Mouse (Mus musculus): Measurements from ENCODE around the gene Ppp1cc. TPM values are rescaled to one million over a fixed set of nuclear protein-coding genes. Genes with fewer than 3 reads are reported as not detected.
"Not testable (repeated sequence)": the region's sequence is repeated elsewhere in the genome, so short reads cannot be mapped to it uniquely, and the experiment has no call there.

Ppp1cc gene
- polyA plus RNA-seq, 1 experiment from 2014 or later: 216 TPM

DNA sequence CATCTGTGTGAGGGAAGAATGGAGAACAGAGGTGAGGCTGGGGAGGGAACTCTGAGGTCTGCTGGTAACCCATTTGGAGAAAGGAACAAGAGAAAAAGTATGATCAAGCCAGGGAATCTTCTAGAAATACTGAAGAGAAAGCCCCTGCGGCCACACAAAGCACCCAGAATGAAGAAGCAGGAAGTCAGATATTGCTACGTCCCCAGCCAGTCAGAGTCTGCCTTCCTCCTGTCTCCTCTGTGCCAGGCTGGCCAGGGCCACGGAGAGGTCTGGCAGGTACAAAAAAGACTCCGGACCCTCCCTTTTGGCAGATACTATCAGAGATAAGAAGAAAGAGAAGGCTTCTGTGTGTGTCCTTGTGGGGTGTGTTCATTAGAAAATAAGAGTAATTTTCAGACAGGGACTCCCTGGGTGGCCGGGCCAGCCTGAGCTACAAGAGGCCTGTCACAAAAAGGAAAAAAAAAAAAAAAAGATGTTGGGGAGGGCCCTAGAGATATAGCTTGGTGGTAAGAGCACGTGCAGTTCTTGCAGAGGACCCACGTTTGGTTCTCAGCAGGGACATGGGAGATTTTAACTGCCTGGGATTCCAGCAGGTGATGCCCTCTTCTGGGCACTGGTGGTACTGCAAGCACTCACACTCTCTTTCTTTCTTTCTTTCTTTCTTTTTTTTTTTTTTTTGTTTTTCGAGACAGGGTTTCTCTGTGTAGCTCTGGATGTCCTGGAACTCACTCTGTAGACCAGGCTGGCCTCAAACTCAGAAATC lies 15.7 kb upstream of the Ppp1cc start:
- 56% methylated on average over 8 of the region's 8 CpGs for WGBS
- Histone ChIP-seq H3K4me1 (no peaks in the 10 kb centered on the region), H3K9me3 (no peaks in the 10 kb centered on the region), H3K36me3 (replicated peaks) (no peaks in the 10 kb centered on the region), H3K4me3 (no peak overlapping the region), H3K27ac (no peak overlapping the region), H3K27me3 (replicated peaks) (no peaks in the 10 kb centered on the region), H3K9ac (no peak overlapping the region), H3K4me2 (no peak overlapping the region)
- ATAC-seq (replicated peaks): no peak

DNA sequence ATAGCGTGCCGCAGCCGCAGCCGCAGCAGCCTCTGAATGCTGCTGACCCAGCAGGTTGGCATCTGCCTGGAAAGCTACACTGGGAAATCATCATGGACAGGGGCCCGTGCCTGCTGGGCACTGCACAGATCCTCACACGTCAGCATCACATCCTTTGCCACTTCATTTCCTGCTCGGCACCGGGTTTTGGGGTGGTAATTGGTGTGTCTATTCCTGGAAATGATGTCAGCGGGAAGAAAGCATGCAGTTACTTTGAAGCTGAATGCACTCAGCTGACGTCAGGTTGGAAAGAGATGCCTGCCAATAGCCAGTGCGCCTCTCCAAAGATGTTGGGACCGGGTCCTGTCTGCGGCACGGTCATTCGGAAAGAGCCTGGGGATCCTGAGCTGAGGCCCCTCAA lies 14.5 kb upstream of the Ppp1cc start:
- Histone ChIP-seq H3K27ac (no peak overlapping the region), H3K36me3 (replicated peaks) (no peaks in the 10 kb centered on the region), H3K4me2 (no peak overlapping the region), H3K27me3 (replicated peaks) (no peaks in the 10 kb centered on the region), H3K4me3 (no peak overlapping the region), H3K4me1 (no peaks in the 10 kb centered on the region), H3K9ac (no peak overlapping the region), H3K9me3 (no peaks in the 10 kb centered on the region)
- WGBS: 85% methylated on average over 15 of the region's 15 CpGs
- ATAC-seq (replicated peaks): no peak

DNA sequence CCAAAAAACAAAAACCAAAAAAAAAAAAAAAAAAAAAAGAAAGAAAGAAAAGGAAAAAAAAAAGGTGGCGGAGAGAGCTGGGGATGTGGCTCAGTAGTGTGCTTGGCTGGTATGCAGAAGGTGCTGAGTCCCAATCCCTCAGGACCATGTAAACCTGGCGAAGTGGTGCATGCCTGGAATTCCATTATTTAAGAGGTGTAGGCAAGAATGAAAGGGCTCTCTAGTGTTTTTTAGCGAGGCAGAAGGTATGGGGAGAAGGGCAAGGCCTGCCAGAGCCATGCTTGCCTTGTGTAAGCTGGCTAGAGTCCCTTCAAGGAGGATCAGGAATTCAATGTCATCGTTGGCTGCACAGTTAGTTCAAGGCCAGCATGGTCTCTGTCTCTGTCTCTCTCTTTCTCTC lies 13.3 kb upstream of the Ppp1cc start:
- no peaks in the 10 kb centered on the region for H3K4me1 ChIP-seq
- no peak overlapping the region for H3K4me2 ChIP-seq
- ATAC-seq (replicated peaks): no peak
- WGBS: 91% methylated on average over 4 of the region's 4 CpGs
- no peak overlapping the region for H3K27ac ChIP-seq
- no peaks in the 10 kb centered on the region for H3K9me3 ChIP-seq
- no peak overlapping the region for H3K9ac ChIP-seq
- no peak overlapping the region for H3K4me3 ChIP-seq
- no peaks in the 10 kb centered on the region for H3K27me3 ChIP-seq (replicated peaks)
- no peaks in the 10 kb centered on the region for H3K36me3 ChIP-seq (replicated peaks)

DNA sequence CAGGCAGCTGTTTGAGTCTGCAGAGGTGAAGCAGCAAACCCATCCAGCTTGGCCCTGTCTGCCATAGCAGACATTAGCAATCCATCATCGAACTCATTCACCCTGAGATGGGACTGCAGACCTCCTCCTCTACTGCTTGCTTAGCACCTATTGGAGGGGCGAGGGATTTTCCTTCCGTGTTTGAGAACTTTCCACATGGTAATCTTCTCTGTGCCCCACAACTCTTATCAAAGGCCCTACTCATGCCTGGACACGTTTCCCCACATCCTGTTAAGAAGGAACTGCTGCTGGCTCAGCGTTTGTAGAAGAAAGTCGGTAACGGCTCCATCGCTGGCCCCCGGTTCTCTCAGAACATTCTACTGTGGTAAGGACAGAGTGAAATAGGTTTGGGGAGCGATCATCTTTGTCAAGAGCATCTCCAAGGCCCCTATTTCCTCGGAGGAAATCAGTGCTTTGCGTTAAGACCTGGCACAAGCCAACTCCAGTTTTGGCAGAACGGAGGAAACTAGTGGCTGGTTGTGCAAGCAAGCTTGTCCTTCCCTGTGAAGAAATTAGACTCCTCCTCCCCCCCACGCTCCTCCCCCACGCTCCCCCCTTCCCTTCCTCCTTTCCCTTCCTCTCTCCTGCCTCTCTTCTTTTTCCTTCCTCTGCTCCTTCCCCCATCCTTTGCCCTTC lies 12.6 kb upstream of the Ppp1cc start:
- H3K4me3 ChIP-seq: no peak overlapping the region
- H3K4me1 ChIP-seq: no peaks in the 10 kb centered on the region
- no peak for ATAC-seq (replicated peaks)
- no peaks in the 10 kb centered on the region for H3K27me3 ChIP-seq (replicated peaks)
- no peak overlapping the region for H3K9ac ChIP-seq
- 69% methylated on average over 15 of the region's 15 CpGs for WGBS
- no peaks in the 10 kb centered on the region for H3K36me3 ChIP-seq (replicated peaks)
- H3K4me2 ChIP-seq: no peak overlapping the region
- peak overlapping the region; percentile 34; the same call in 1 of the 2 replicates for H3K27ac ChIP-seq
- no peaks in the 10 kb centered on the region for H3K9me3 ChIP-seq

DNA sequence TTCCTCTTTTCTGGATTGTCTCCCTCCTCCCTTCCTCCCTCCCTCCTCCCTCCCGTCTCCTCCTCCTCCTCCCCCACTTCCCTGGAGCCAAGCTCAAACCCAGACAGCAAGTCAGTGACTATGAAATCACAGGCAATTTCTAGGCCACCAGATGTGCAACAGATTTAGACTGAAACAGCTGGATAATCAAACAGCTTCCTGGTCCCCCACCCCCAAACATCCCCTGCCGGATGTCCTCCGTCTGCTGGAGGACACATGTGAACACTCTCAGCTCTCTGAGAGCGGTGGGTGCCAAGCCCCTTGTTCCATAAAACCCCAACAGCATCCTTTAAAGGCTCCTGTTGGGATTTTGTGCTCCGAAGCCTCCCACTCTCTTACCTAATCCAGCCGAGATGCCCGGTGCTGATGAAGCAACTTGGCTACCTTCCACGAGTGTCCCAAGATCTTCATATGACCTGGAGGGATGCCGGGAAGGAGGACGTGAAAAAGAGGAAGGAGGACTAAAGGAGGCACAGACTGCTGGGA lies 12.0 kb upstream of the Ppp1cc start:
- Histone ChIP-seq H3K36me3 (replicated peaks) (no peaks in the 10 kb centered on the region), H3K4me2 (no peak overlapping the region)

DNA sequence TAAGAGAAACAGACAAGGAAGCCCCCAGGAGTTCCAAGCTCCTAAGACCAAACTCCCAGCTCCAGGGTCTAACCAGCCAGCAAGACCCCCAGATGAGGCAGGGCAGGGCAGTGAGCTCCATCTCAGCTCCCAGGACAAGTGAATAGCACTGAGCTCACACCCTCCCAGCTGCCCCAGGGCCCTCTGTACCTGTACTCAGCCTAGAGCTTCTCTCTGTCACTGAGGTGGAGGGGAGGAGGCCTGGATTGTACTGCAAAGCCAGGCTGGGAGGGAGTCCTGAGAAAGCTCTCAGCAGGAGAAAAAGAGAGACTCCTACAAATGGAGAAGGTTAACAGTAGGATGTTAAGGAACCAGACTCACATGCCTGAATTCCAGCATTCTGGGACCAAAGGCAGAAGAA lies 11.5 kb upstream of the Ppp1cc start:
- H3K4me3 ChIP-seq: no peak overlapping the region
- peak overlapping the region; percentile 42; the same call in 1 of the 2 replicates for H3K27ac ChIP-seq
- H3K27me3 ChIP-seq (replicated peaks): no peaks in the 10 kb centered on the region
- no peak overlapping the region for H3K4me2 ChIP-seq
- H3K4me1 ChIP-seq: no peaks in the 10 kb centered on the region
- no peak overlapping the region for H3K9ac ChIP-seq
- H3K9me3 ChIP-seq: no peaks in the 10 kb centered on the region
- no peak for ATAC-seq (replicated peaks)
- H3K36me3 ChIP-seq (replicated peaks): no peaks in the 10 kb centered on the region

More for the DNA sequence above, 12.0 kb upstream of the Ppp1cc start:
- H3K9ac ChIP-seq: no peak overlapping the region
- H3K4me1 ChIP-seq: no peaks in the 10 kb centered on the region
- H3K27ac ChIP-seq: peak overlapping the region; percentile 42; the same call in 1 of the 2 replicates
- H3K4me3 ChIP-seq: no peak overlapping the region
- no peaks in the 10 kb centered on the region for H3K9me3 ChIP-seq
- no peak for ATAC-seq (replicated peaks)
- H3K27me3 ChIP-seq (replicated peaks): no peaks in the 10 kb centered on the region
- WGBS: 55% methylated on average over 10 of the region's 10 CpGs

DNA sequence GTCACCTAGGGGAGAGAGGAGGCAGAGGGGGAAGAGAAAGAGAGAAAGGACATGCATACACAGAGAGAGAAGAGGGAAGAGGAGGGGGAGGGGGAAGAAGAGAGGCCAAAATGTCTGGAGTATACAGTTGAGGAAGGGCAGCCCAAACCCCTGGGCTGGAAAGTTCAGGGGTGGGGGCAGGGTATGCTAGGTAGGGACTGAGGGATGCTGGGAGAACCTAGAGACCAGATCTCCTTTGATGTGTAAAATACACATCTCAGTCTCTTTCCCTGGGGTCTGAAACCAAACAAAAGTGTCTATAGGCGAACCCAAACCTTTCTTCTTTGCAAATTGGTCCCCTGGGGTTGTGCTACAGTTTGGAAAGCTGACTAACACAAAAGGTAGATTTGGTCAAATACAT lies 10.0 kb upstream of the Ppp1cc start:
- H3K9ac ChIP-seq: no peak overlapping the region
- no peak overlapping the region for H3K27ac ChIP-seq
- no peaks in the 10 kb centered on the region for H3K4me1 ChIP-seq
- H3K27me3 ChIP-seq (replicated peaks): no peaks in the 10 kb centered on the region
- H3K36me3 ChIP-seq (replicated peaks): no peaks in the 10 kb centered on the region
- WGBS: 39% methylated on average over 1 of the region's 1 CpGs
- no peak for ATAC-seq (replicated peaks)
- H3K4me2 ChIP-seq: no peak overlapping the region
- H3K9me3 ChIP-seq: no peaks in the 10 kb centered on the region
- H3K4me3 ChIP-seq: no peak overlapping the region

DNA sequence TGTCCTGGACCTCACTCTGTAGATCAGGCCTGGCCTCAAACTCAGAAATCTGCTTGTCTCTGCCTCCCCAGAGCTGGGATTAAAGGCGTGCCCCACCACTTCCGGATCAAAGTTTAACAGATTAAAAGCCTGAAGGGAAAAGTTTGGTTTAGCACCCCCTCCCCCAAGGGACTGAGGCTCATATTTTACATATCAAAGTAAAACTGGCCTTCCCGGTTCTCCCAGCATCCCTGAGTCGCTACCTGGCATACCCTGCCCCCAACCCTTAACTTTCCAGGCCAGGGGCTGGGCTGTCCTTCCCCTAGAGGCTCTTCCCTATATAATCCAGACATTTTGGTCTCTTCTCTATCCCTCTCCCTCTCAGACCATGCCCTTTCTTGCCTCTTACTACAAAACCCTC lies 8.8 kb upstream of the Ppp1cc start:
- no peaks in the 10 kb centered on the region for H3K9me3 ChIP-seq
- H3K4me1 ChIP-seq: no peaks in the 10 kb centered on the region
- no peaks in the 10 kb centered on the region for H3K27me3 ChIP-seq (replicated peaks)
- H3K9ac ChIP-seq: no peak overlapping the region
- no peaks in the 10 kb centered on the region for H3K36me3 ChIP-seq (replicated peaks)
- H3K27ac ChIP-seq: no peak overlapping the region
- 58% methylated on average over 4 of the region's 4 CpGs for WGBS
- no peak for ATAC-seq (replicated peaks)
- no peak overlapping the region for H3K4me3 ChIP-seq
- H3K4me2 ChIP-seq: no peak overlapping the region

DNA sequence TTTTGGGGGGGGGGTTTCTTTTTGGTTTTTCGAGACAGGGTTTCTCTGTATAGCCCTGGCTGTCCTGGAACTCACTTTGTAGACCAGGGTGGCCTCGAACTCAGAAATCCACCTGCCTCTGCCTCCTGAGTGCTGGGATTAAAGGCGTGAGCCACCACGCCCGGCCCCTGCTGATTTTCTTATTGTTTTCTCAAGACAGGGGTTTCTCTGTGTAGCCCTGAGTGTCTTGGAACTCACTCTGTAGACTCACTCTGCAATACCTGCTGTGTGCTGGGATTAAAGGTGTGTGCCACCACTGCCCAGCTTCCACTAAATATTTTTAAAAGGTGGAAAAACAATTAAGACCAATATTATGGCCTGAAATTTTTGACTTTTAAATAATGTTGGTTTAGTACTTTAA lies 5.6 kb upstream of the Ppp1cc start:
- H3K27me3 ChIP-seq (replicated peaks); H3K27ac ChIP-seq; ATAC-seq (replicated peaks): not testable (repeated sequence)

DNA sequence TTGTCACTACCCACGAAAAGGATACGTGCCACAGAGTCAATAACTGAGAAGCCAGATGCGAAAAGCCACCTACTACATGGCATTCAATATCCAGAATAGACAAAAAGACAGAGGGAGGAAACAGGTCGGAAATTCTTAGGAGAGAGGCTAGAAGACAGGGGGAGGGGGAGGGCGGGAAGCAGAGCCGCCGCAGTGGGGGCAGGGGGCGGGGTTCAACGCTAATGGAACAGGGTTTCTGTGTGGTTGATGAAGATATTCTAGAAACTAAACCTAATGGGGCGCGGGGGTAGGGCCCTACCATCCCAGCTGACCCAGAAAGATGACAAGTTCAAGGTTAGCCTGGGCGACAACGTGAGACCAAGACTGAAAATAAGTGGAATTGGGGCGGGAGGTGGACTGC lies 4.1 kb upstream of the Ppp1cc start:
- Histone ChIP-seq H3K4me2 (no peak overlapping the region), H3K27ac (no peak overlapping the region), H3K4me3 (no peak overlapping the region), H3K27me3 (replicated peaks) (no peaks in the 10 kb centered on the region), H3K9ac (no peak overlapping the region), H3K4me1 (peaks cover 9% of the 10 kb centered on the region), H3K36me3 (replicated peaks) (no peaks in the 10 kb centered on the region), H3K9me3 (no peaks in the 10 kb centered on the region)
- WGBS: 37% methylated on average over 11 of the region's 14 CpGs
- ATAC-seq (replicated peaks): no peak

More for the DNA sequence above, 5.6 kb upstream of the Ppp1cc start:
- WGBS: 85% methylated on average over 5 of the region's 5 CpGs
- not testable (repeated sequence) for H3K4me2 ChIP-seq; H3K4me3 ChIP-seq; H3K9ac ChIP-seq; H3K9me3 ChIP-seq; H3K36me3 ChIP-seq (replicated peaks); H3K4me1 ChIP-seq

DNA sequence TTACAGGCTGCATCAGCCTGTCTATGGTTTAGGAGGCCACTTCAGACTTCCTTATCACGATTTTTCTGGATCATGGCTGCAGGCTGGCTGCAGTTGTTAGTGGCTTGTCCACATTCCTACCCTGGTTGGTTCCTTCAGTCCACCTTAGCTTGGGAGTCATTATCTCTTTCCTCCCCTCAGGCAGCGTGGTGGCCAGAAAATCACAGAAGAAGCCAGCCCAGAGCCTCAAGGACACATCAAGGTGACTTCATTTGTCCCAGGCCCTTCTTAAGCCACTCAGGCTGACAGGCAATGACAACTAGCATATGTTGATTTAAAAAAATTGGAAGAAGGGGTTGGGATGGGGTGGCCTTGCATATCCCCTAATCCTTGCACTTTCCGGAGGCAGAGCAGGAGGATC lies 3.3 kb upstream of the Ppp1cc start:
- H3K27me3 ChIP-seq (replicated peaks): no peaks in the 10 kb centered on the region
- H3K9ac ChIP-seq: no peak overlapping the region
- 80% methylated on average over 3 of the region's 3 CpGs for WGBS
- no peaks in the 10 kb centered on the region for H3K9me3 ChIP-seq
- peaks cover 15% of the 10 kb centered on the region for H3K4me1 ChIP-seq
- no peak overlapping the region for H3K4me2 ChIP-seq
- H3K36me3 ChIP-seq (replicated peaks): no peaks in the 10 kb centered on the region
- no peak for ATAC-seq (replicated peaks)
- no peak overlapping the region for H3K27ac ChIP-seq
- H3K4me3 ChIP-seq: no peak overlapping the region

DNA sequence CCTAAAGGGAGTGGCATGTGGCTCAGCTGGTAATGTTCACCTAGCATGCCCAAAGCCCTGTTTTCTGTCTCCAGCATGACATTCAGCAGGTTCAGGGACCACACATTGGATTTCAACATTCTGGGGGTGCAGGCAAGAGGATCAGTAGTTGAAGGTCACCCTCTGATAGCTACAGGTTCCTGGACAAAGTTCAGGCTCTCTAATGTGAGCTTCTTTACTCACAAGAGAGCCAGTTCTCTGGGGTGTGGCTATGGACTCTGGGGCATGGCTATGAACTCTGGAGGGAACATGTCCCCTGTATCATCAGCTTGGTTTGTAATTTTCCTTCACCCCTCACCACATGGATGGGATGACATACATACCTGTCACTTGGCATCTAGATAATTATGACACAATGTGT lies 2.5 kb upstream of the Ppp1cc start:
- Histone ChIP-seq H3K4me3 (no peak overlapping the region), H3K27me3 (replicated peaks) (no peaks in the 10 kb centered on the region), H3K4me2 (no peak overlapping the region), H3K36me3 (replicated peaks) (no peaks in the 10 kb centered on the region), H3K4me1 (peaks cover 24% of the 10 kb centered on the region), H3K27ac (no peak overlapping the region), H3K9me3 (no peaks in the 10 kb centered on the region), H3K9ac (no peak overlapping the region)
- ATAC-seq (replicated peaks): no peak

DNA sequence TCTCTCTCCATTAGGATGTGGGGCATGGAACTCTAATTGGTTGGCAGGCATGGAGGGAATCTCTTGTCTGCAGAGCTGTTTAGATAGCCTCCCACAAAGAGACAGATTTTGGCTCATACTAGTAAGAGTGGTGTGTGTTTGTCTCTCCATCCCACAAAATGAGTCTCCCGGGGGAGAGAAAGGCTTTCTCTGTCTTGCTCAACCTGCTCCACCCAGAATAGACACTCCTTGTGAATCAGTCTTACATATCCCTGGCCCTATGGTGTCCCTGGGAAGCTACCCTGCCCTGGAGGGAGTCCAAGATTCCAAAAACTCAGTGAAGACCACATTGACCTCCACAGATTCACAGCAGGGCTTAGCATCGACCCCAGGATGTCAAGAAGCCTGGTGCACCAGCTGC lies 1.6 kb upstream of the Ppp1cc start:
- Histone ChIP-seq H3K4me2 (no peak overlapping the region), H3K9me3 (no peaks in the 10 kb centered on the region), H3K4me3 (no peak overlapping the region), H3K4me1 (peaks cover 32% of the 10 kb centered on the region), H3K27me3 (replicated peaks) (no peaks in the 10 kb centered on the region), H3K27ac (no peak overlapping the region), H3K36me3 (replicated peaks) (no peaks in the 10 kb centered on the region), H3K9ac (no peak overlapping the region)
- 84% methylated on average over 2 of the region's 2 CpGs for WGBS
- ATAC-seq (replicated peaks): no peak

Data from midbrain, embryonic 15.5 days (tissue).